Mouse (Mus musculus) lung, postnatal 25 days (tissue): Measurements from ENCODE around the gene Tor1b.
"Not testable (repeated sequence)": the region's sequence is repeated elsewhere in the genome, so short reads cannot be mapped to it uniquely, and the experiment has no call there.

ENCODE experiments used
- DNase-seq: peaks from one replicate; pipeline ENCODE4 v3.0.0; 2022; ENCODE audit warnings: low spot score

Gene Tor1b

DNA sequence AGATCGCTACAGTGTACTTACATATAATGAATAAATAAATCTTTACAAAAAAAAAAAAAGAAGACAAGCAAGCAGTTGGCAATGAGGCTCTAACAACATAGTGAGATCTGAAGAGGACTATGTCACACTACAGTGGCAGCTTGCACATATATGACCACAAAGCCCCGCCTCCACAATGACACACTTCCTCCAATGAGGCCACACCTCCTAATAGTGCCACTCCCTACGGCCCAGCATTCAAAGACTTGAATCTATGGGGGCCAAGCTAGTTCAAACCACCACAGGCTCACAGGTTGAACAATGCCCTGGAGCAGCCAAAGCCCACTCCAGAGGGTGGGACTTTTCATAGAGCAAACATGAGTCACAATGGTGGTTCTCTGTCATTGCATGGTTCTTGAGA, 20.8 kb upstream of the Tor1b start:
- DNase-seq: no peak

DNA sequence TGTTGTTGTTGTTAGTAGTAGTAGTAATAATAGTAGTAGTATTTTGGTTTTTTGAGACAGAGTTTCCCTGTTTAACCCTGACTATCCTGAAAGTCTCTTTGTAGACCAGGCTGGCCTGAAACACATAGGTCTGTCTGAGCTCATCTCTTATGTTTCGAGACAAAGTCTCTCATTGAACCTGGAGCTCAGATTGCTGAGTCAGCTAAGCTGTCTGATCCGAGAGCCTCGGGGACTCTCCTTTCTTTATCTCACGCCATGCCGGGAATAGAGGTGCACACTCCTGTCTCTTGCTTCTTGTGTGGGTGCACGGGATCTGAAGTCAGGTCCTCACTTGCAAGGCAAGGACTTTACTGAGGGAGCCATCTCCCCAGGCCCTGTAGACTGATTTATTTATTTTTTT, 19.7 kb upstream of the Tor1b start:
- DNase-seq: no peak

DNA sequence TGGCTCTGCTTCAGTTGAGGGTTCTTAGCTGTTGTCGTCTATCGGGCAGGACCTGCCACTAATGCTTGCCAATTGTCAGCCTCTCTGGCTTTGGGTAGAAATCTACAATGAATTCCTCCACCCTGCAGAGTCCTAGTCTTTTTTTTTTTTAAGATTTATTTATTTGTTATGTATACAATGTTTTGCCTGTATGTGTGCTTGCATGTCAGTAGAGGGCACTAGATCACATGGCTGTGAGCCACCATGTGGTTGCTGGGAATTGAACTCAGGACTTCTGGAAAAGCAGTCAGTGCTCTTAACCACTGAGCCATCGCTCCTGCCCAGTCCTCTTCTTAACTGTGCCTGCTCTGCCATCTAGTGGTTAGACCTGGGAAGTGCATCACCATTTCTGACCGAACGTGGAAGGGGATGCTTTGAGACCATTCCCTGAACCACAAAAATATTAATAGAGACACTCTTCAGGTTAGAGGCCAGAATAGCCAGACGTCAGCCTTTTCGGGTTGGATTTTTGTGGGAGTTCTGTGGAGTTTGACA, 18.8 kb upstream of the Tor1b start:
- DNase-seq: peak; percentile 76

DNA sequence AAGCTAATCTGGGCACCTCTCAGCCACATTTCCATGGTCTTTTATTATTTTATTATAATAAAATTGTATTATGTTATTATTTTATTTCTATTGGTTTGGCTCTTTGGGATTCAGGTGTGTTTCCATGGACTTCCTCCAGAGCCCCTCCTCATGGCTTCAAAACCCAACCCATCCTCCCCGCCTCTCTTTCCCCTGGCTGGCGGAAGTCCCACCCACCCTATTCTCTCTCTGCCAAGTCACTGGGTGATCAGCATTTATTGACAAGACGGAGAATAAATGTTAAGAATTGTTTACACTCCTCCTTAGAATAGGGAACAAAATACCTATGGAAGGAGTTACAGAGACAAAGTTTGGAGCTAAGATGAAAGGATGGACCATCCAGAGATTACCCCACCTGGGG, 16.0 kb upstream of the Tor1b start:
- no peak for DNase-seq

DNA sequence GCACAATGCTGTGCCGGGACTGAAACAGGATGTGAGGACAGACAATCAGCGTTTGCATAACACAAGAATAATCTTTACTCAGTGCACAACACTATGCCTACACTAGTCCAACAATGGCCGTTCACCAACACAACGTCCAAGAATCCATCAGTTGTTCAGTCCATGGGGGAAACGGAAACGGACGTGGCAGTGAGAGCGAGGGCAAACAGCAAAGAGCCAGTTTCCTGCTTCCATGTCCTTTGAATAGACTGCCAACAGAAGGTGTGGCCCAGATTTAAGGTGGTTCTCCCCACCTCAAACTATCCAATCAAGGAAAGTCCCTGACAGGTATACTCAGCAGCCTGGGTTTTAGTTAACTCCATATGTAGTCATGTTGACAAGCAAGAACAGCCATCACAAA, 15.0 kb upstream of the Tor1b start:
- DNase-seq: no peak

DNA sequence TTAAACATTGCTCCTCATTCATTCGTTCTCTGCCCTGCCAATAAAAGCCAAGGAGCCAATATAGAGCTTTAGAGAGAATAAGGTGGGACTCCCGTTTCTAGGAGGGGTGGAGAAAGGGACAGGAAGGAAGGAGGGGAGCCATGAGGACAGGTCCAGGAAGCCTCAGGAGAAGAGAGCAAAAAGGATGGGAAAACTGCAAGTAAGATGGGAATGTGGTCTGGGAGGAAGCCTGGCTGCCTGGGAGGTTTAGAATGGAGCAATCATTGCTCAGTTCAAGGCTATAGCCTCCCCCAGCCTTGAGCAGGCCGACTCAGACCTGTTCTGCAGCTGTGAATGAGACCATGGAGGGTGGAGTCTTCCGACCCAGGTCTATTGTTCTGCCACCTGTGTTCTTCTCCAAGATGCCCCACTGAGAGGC, 14.2 kb upstream of the Tor1b start:
- DNase-seq: no peak

DNA sequence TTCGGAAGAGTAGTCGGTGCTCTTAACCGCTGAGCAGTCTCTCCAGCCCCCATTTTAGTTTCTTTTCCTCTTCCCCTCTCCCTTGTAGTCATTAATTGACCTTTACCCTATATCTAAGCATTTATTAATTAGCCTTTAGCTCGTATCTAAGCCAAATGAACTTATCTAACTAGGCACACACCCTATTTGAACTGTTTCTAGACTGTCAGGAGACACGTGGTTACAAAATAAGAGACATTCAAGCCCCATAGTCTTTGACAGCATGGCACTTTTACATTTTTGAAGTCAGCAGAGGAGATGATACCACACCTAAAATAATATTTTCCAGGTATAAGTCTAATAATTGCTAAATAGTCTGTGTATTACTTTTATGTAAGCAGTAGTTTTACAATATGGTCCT, 11.2 kb upstream of the Tor1b start:
- DNase-seq: no peak

DNA sequence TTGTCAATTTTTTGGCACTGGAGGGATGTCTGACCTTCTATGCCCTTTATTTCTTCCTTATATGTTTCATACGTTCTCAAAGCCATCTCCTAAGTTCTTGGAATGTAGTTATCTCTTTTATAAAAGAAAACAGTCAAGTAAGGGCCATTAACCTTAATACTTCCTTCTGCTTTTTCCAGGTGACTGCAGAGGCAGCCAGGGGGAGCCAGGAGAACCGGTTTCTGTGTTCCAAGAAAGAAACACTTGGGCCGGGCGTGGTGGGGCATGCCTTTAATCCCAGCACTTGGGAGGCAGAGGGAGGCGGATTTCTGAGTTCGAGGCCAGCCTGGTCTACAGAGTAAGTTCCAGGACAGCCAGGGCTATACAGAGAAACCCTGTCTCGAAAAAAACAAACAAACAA, 10.6 kb upstream of the Tor1b start:
- not testable (repeated sequence) for DNase-seq

DNA sequence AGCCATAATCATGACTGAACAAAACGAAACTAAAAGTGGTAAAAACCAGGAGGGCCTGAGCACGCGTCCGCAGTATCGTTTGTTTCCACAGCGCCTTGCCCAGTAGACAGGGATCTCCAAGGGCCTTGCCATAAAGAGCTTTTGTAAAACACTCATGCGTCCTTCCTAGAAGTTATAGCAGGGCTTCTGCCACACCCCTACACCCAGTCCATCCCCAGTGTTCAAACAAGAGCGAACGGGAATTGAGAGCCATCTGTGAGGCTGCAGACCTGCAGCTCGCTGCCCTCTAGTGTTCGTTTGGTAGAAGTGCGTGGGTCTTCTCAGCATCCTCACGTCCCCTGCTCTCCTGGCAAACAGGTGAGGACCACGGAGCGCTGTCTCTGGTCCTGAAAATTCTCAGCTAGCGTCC, 10.2 kb upstream of the Tor1b start:
- DNase-seq: peak; percentile 80

DNA sequence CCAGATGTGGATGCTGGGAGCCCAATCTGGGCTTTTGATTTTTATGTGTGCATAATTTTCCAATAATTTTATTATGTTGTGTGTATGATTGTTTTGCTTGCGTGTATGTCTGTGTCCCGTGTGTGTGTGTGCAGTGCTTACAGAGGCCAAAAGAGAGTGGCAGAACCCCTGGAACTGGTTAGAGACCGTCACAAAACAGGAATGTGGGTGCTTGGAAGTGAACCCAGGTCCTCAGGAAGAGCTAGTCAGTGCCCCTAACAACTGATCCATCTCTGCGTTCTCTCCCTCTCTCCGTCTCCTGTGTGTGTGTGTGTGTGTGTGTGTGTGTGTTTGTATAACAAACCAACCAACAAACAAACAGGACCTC, 319 bp upstream of the Tor1b start:
- no peak for DNase-seq

DNA sequence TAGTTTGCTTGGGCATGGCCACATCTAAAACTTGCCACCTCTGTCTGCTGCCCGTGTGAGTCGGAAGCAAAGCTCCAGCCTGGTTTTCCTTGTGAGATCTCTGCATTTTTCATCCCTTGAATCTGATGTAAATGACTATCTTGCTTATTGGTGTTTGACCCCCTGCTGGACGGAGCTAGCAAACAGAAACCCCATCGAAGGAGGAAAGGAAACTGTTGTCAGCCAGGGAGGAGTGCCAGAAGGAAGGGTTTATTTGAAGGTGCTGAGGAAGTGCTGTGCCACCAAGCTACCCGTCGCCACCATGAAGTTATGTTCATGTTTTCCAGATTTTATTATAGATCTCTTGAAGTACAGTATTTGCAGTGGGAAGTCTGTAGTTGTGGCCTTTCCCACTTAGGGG, 2.0 kb downstream of the Tor1b start:
- DNase-seq: no peak

DNA sequence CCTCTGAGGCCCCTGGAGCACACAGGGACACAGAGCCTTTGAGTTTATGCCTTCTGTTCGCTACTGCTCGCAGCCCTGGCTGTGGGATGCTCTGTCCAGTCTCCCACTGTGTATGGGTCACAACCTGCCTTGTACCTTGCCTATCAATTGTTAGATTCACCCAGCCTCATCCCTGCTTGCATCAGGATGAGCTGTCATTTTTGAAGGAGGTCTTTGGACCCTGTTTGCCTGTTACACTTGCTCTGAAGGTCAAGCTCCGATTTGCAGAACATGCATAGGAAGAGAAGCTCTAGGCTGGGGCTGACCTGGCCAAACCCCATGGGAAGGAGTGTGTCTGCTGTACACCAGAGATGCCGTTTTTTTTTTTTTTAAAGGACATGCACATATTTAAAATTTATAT, 4.8 kb downstream of the Tor1b start:
- DNase-seq: no peak

DNA sequence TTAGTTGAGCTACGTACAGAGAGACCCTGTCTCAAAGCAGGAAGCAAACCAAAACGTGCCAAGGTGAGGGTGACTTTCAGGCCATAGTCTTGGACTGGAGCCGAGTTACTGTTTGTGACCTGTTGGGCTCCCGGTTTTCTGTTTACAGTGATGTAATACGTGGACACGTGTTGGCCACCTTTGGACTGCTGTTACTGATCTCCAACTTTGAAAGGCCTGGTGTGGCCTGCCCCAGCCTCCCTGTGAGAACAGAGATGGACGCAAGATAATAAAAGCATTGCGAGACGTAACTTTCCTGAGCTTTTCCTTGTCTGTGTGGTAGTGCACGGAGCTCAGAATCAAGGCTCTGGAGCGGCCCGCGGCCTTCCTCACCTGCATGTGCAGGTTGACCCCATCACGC, 6.0 kb downstream of the Tor1b start:
- DNase-seq: no peak

DNA sequence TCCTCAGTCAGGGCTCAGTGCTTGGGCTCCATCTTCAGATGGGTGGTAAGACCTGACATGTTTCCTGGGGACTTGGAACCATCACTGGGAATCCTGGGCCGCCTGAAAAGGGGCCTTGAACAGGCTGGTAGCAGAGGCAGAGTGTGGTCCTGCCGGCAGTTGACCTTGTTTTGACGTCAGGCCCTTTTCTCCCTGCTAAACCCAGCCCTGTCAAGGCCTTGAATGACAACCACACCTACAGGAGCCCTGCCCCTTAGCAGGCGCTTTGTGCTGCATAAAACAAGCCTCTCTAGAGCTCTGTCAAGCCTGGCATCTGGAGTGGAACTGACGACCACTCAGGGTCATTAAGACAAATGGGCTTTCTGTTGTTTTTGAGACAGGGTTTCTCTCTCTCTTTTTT, 7.1 kb downstream of the Tor1b start:
- DNase-seq: no peak

DNA sequence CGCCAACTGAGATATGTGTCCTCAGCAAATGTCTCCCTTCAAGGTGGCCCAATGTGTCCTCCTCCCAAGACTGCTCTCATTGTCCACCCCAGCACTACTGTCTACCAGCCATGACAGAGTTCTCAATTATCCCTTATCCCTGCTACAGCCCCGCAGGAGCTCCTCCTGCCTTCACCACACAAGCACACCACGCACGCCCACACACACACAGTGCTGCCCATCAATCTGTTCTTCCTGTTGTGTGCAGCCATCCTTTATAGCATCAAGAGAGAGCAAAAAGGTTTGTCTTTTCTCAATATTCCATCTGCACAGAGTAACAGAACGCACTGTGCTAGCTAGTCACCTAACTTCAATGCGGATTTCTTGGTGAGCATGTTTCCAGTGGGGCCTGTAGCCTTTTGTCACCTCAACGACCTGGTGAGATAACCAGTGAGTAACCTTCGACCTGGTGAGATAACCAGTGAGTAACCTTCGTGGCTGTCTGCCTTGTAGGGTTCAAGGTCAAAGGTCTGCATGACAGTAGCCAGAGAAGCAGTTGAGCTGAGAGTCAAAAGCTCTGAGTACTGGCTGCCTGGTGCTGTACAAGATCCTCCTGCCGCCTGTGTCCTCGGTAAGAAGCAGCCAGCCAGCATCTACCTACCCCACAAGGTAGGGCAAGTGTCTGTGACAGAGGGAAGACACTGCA, 10.0 kb downstream of the Tor1b start:
- no peak for DNase-seq

DNA sequence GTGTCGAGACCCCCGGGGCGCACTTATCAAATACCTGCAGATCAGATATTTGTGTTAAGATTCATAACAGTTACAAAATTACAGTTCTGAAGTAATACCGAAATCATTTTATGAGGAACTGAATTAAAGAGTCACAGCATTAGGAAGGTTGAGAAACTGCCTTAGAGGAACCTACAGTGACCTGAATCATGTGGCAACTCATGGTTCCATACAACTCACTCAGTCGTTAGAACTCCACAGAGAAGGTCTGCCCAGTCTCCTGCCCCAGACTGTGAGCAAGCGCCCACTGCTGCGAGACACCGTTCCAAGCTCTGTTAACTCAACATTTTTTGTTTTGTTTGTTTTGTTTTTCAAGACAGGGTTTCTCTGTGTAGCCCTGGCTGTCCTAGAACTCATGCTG, 12.9 kb downstream of the Tor1b start:
- no peak for DNase-seq

DNA sequence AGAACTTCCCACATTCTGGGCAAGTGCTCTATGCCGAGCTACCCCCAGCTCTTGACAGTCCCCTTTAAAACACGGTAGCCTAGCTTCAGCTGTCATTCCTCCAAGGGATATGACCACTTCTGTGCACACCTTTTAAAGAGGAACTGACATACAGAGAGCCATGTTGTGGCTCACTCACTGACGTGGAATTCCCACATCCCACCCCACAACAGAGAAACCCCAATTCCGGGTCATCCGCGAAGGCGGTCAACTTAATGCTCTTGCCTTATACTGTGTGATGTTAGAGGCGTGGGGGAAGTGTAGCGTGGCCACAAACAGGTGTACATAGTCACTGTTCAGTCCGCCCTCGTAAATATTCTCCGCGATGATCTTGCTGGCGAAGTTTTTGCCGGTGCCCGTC, 14.1 kb downstream of the Tor1b start:
- DNase-seq: no peak

DNA sequence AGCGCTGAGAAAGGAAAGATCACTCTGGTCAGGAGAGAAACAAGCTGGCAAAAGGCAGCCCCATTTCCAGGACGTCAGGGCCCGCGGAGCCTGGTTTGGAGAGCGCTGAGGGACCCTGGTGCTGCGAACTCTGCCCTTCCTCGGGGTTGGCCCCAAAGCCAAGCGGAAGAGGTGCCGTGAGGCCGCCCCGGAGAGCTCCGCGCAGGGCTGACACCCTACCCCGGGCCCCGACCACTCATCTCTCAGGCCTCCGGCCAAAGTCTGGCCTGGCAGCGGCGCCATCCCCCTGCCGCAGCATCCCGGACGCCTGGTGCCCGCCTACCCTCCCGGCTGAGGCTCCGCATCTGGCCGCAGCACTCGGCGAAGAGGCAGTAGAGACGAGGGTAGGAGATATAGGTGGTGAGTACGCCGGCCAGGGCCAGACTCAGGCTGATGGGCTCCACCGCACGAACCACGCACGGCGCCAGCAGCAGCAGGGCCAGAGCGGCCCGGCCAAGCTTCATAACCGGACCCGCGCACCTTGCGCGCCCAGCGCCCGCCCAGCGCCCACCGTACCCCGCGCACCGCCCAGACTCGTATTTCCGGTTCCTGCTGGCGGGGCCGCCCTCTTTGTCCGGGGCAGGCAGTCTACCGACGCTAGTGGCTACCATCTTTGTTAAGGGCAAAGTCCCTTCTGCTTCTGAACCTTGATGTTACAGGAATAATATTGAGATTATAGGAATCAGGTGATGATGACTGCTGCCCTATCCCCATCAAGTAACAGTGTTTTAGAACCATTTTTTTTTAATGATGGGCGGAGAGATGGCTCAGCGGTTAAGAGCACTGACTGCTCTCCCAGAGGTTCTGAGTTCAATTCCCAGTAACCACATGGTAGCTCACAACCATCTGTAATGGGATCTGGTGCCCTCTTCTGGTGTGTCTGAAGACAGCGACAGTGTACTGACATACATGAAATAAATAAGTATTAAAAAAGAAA, 14.9 kb downstream of the Tor1b start, which contains the start of gene Tor1a:
Gene Tor1a, minus strand, starts transcription at position 582 of the 976 bp plus-strand sequence.
- peak; percentile 90 for DNase-seq

DNA sequence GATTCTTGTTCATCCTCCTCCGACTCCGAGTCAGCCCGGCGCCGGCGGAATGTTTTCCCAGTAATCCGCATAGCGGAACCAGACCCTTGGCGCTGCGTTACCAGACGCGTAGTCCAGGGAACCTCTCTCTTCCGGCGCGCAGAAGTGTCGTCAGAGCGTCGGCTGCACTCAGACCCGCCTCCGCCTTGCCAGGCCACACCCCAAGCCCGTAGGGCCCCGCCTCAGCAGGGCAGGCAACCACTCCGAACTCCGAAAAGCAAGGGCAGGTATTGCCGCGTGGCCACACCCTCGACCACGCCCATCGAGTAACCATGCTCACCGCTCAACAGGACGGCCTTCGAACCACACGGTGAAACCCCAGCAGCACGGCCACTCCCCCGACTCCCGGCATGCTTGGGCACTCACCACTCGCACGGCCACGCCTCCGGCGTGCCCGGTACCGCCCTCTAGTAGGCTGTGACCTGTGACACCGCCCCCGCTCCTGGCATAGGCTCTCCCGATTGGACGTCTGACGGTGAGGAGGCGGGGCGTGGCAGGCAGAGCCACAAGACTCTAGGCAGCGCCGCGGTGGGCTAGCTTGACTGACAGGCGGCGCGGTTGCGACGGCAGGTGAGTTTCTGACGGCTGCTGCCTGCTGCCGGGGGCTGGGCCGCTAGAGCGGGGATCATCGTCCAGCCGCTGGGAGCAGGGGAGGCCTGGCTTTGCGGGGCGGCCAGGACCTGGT, 29.2 kb downstream of the Tor1b start, which contains the start of the genes BC005624 and Usp20:
Gene BC005624, minus strand, starts transcription at position 412 of the 724 bp plus-strand sequence.
Gene Usp20, plus strand, starts transcription at position 490 of the 724 bp plus-strand sequence.
- DNase-seq: peak; percentile 100

DNA sequence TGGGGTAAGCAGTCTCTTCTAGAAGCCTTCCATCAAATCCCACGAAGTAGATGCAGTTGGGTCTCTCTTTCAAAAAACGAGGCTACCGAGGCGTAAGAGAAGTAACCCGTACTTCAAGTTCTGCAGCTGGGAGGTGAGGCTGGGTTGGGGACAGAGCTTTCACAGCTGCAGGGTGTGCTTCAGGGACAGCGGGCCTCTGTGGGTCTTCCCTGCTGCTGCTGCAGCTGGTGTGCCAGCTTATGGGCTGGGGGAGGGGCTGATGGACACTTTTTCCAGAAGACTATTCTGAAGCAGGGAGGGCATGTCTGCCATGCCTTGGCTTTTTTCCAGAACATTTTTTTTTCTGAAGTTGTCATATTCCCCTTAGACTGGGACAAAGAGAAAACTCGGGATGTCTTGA, 30.3 kb downstream of the Tor1b start:
- no peak for DNase-seq

DNA sequence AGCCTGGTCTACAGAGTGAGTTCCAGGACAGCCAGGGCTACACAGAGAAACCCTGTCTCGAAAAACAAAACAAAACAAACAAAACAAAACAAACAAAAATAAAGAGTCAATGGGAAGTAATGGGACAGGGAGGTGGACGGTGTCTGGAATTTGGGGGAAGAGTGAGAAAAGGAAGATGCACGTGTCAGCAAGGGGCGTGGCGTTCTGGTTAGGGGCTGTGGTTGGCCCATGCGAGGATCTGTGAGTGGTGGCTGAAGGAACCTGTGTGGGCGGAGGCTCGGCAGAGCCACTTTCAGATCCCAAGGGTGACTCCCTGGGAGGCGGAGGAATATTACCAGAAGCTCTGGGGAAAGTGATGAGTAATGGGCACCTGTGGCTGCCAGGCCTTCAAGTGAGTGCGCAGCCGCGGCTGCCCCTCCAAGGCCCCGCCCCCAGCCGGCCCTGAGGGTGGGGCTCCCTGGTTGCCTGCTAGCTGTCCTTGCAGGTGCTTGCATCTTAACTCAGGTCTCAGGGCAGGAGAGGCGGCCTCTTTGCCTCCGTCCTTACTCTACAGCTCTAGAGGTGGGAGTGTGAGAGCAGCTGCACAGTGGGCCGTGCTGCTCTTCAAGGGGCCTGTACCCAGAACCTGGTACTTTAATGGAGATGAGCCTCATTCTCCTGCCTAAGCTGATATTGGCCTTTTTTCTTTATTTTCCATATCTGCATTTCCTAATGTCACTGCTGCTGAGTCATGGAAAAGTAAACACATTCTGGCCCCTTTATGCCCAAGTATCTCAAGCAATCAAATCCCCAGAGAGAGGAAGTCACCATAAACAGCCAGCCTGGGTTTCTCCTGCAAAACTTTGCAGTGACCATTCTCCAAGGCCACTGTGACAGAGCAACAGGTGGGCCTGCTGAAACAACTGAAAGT, 32.6 kb downstream of the Tor1b start:
- peak; percentile 82 for DNase-seq
